Mouse (Mus musculus) MEL (cell line): Measurements from ENCODE around the gene Olfr411. TPM values are rescaled to one million over a fixed set of nuclear protein-coding genes. Genes with fewer than 3 reads are reported as not detected.

Experiments
- DNase-seq: peaks from one replicate; pipeline ENCODE4 v3.0.0; 2011; ENCODE audit warnings: low read depth, low spot score
- H3K27ac ChIP-seq: 2 replicates; pipeline ENCODE4 v1.5.1; 2012; ENCODE audit warnings: low read depth, mild to moderate bottlenecking, control low read depth, low read length, moderate library complexity; ENCODE audit not compliant: control insufficient read depth
- H3K27me3 ChIP-seq, 2 experiments: fragments of 150-350 bp in 1 of 2; sonication (generic) in 1 of 2; 2 replicates each; pipeline ENCODE4 v1.6.1; 2012; ENCODE audit warnings: low read length in 2 of 2, mild to moderate bottlenecking in 2 of 2, improper control_type of control experiment in 1 of 2, moderate library complexity in 1 of 2; ENCODE audit not compliant: insufficient read depth in 2 of 2, control insufficient read depth in 1 of 2
- H3K36me3 ChIP-seq, 2 experiments: 2 replicates each; pipeline ENCODE4 v1.6.1; 2012 to 2014; ENCODE audit warnings: low read length in 2 of 2, improper control_type of control experiment in 1 of 2, inconsistent platforms in 1 of 2, mild to moderate bottlenecking in 1 of 2; ENCODE audit not compliant: insufficient read depth in 2 of 2, control insufficient read depth in 1 of 2
- H3K4me1 ChIP-seq, 2 experiments: fragments of 150-350 bp in 1 of 2; sonication (generic) in 1 of 2; 2 replicates each; pipeline ENCODE4 v1.6.1; 2012; ENCODE audit warnings: low read length in 2 of 2, improper control_type of control experiment in 1 of 2, mild to moderate bottlenecking in 1 of 2; ENCODE audit not compliant: insufficient read depth in 2 of 2, control insufficient read depth in 1 of 2
- H3K4me3 ChIP-seq, 2 experiments: fragments of 150-350 bp in 1 of 2; sonication (generic) in 1 of 2; 2 replicates each; pipeline ENCODE4 v1.5.1; 2012; ENCODE audit warnings: low read depth in 2 of 2, low read length in 2 of 2, mild to moderate bottlenecking in 2 of 2, moderate library complexity in 2 of 2, control low read depth in 1 of 2, improper control_type of control experiment in 1 of 2; ENCODE audit not compliant: control insufficient read depth in 1 of 2, insufficient read depth in 1 of 2
- H3K79me2 ChIP-seq: 2 replicates; pipeline ENCODE4 v1.6.1; 2012; ENCODE audit warnings: mild to moderate bottlenecking, low read length, moderate library complexity; ENCODE audit not compliant: control insufficient read depth, poor library complexity, insufficient read depth
- H3K9ac ChIP-seq: 2 replicates; pipeline ENCODE4 v1.6.1; 2012; ENCODE audit warnings: low read depth, mild to moderate bottlenecking, control low read depth, low read length, moderate library complexity; ENCODE audit not compliant: control insufficient read depth, poor library complexity, severe bottlenecking
- H3K9me3 ChIP-seq: fragments of 150-350 bp; sonication (generic); replicated peaks from 2 replicates; pipeline ENCODE4 v1.6.1; 2012; ENCODE audit warnings: mild to moderate bottlenecking, low read length, improper control_type of control experiment, moderate library complexity; ENCODE audit not compliant: insufficient read depth
- BHLHE40 ChIP-seq: IDR thresholded peaks from 2 replicates; pipeline ENCODE4 v1.6.1; 2012; ENCODE audit warnings: low read depth, mild to moderate bottlenecking, inconsistent platforms, low read length, improper control_type of control experiment, borderline replicate concordance
- CHD1 ChIP-seq: IDR thresholded peaks from 2 replicates; pipeline ENCODE4 v1.6.1; 2012; ENCODE audit warnings: low read depth, mild to moderate bottlenecking, inconsistent platforms, low read length, improper control_type of control experiment
- CHD2 ChIP-seq: IDR thresholded peaks from 2 replicates; pipeline ENCODE4 v1.6.1; 2011; ENCODE audit warnings: low read length, improper control_type of control experiment
- E2F4 ChIP-seq: IDR thresholded peaks from 2 replicates; pipeline ENCODE4 v1.6.1; 2011; ENCODE audit warnings: low read depth, low read length, improper control_type of control experiment, borderline replicate concordance
- ELF1 ChIP-seq: IDR thresholded peaks from 2 replicates; pipeline ENCODE4 v1.6.1; 2014; ENCODE audit warnings: low read depth, mild to moderate bottlenecking, inconsistent platforms, low read length, improper control_type of control experiment, moderate library complexity
- EP300 ChIP-seq, 2 experiments: IDR thresholded peaks; 2 replicates each; pipeline ENCODE4 v1.6.1; 2011; ENCODE audit warnings: improper control_type of control experiment in 2 of 2, low read length in 2 of 2, low read depth in 1 of 2, mild to moderate bottlenecking in 1 of 2
- ETS1 ChIP-seq: IDR thresholded peaks from 2 replicates; pipeline ENCODE4 v1.6.1; 2012; ENCODE audit warnings: low read depth, mild to moderate bottlenecking, inconsistent platforms, low read length, improper control_type of control experiment, moderate library complexity
- GABPA ChIP-seq: IDR thresholded peaks from 2 replicates; pipeline ENCODE4 v1.6.1; 2012; ENCODE audit warnings: low read depth, mild to moderate bottlenecking, inconsistent platforms, low read length, improper control_type of control experiment, moderate library complexity
- GATA1 ChIP-seq: IDR thresholded peaks from 2 replicates; pipeline ENCODE4 v1.6.1; 2011; ENCODE audit warnings: low read depth, low read length, improper control_type of control experiment
- HCFC1 ChIP-seq: IDR thresholded peaks from 2 replicates; pipeline ENCODE4 v1.6.1; 2012; ENCODE audit warnings: low read depth, mild to moderate bottlenecking, inconsistent platforms, low read length, improper control_type of control experiment, moderate library complexity
- JUND ChIP-seq: IDR thresholded peaks from 2 replicates; pipeline ENCODE4 v1.6.1; 2011; ENCODE audit warnings: low read depth, mild to moderate bottlenecking, improper control_type of control experiment, low read length
- MAFK ChIP-seq: IDR thresholded peaks from 2 replicates; pipeline ENCODE4 v1.6.1; 2011; ENCODE audit warnings: low read depth, mild to moderate bottlenecking, low read length, improper control_type of control experiment, borderline replicate concordance
- MAX ChIP-seq: IDR thresholded peaks from 2 replicates; pipeline ENCODE4 v1.6.1; 2011; ENCODE audit warnings: low read length, improper control_type of control experiment
- MAZ ChIP-seq: IDR thresholded peaks from 2 replicates; pipeline ENCODE4 v1.6.1; 2012; ENCODE audit warnings: low read depth, mild to moderate bottlenecking, inconsistent platforms, low read length, improper control_type of control experiment
- MXI1 ChIP-seq: IDR thresholded peaks from 2 replicates; pipeline ENCODE4 v1.6.1; 2011; ENCODE audit warnings: mild to moderate bottlenecking, low read depth, low read length, improper control_type of control experiment
- MYB ChIP-seq: IDR thresholded peaks from 2 replicates; pipeline ENCODE4 v1.6.1; 2011; ENCODE audit warnings: mild to moderate bottlenecking, low read depth, low read length, improper control_type of control experiment
- MYC ChIP-seq: IDR thresholded peaks from 2 replicates; pipeline ENCODE4 v1.6.1; 2011; ENCODE audit warnings: low read depth, mild to moderate bottlenecking, low read length, improper control_type of control experiment, moderate library complexity
- NELFE ChIP-seq: IDR thresholded peaks from 2 replicates; pipeline ENCODE4 v1.6.1; 2011; ENCODE audit warnings: low read depth, low read length, improper control_type of control experiment
- NRF1 ChIP-seq: IDR thresholded peaks from 2 replicates; pipeline ENCODE4 v1.6.1; 2014; ENCODE audit warnings: low read depth, mild to moderate bottlenecking, inconsistent platforms, low read length, improper control_type of control experiment, moderate library complexity; ENCODE audit not compliant: poor library complexity, insufficient read depth, severe bottlenecking
- POLR2A ChIP-seq, 2 experiments: IDR thresholded peaks; 2 replicates each; pipeline ENCODE4 v1.6.1; 2011 to 2012; ENCODE audit warnings: low read length in 2 of 2, mild to moderate bottlenecking in 2 of 2, control low read depth in 1 of 2, improper control_type of control experiment in 1 of 2, low read depth in 1 of 2, moderate library complexity in 1 of 2; ENCODE audit not compliant: control insufficient read depth in 1 of 2, insufficient read depth in 1 of 2, poor library complexity in 1 of 2
- POLR2AphosphoS2 ChIP-seq: IDR thresholded peaks from 2 replicates; pipeline ENCODE4 v1.6.1; 2011; ENCODE audit warnings: low read length, improper control_type of control experiment
- POLR2AphosphoS5 ChIP-seq: IDR thresholded peaks from 2 replicates; pipeline ENCODE4 v1.6.1; 2012; ENCODE audit warnings: low read depth, borderline replicate concordance, mild to moderate bottlenecking, inconsistent platforms, low read length, moderate library complexity, mixed read lengths
- RAD21 ChIP-seq: IDR thresholded peaks from 2 replicates; pipeline ENCODE4 v1.6.1; 2011; ENCODE audit warnings: mild to moderate bottlenecking, low read depth, low read length, improper control_type of control experiment
- RCOR1 ChIP-seq: IDR thresholded peaks from 2 replicates; pipeline ENCODE4 v1.6.1; 2012; ENCODE audit warnings: low read depth, mild to moderate bottlenecking, inconsistent platforms, low read length, improper control_type of control experiment
- SMC3 ChIP-seq: IDR thresholded peaks from 2 replicates; pipeline ENCODE4 v1.6.1; 2011; ENCODE audit warnings: low read depth, low read length, improper control_type of control experiment
- TAL1 ChIP-seq: IDR thresholded peaks from 2 replicates; pipeline ENCODE4 v1.6.1; 2012; ENCODE audit warnings: mild to moderate bottlenecking, inconsistent platforms, low read length, moderate library complexity, mixed read lengths
- TCF12 ChIP-seq: IDR thresholded peaks from 2 replicates; pipeline ENCODE4 v1.6.1; 2014; ENCODE audit warnings: low read depth, mild to moderate bottlenecking, inconsistent platforms, low read length, improper control_type of control experiment, moderate library complexity
- UBTF ChIP-seq: IDR thresholded peaks from 2 replicates; pipeline ENCODE4 v1.6.1; 2012; ENCODE audit warnings: low read depth, mild to moderate bottlenecking, inconsistent platforms, low read length, improper control_type of control experiment, moderate library complexity, borderline replicate concordance; ENCODE audit not compliant: insufficient read depth
- USF1 ChIP-seq: IDR thresholded peaks from 2 replicates; pipeline ENCODE4 v1.6.1; 2014; ENCODE audit warnings: low read depth, mild to moderate bottlenecking, inconsistent platforms, low read length, improper control_type of control experiment, moderate library complexity
- ZKSCAN1 ChIP-seq: IDR thresholded peaks from 2 replicates; pipeline ENCODE4 v1.6.1; 2012; ENCODE audit warnings: low read depth, mild to moderate bottlenecking, inconsistent platforms, low read length, improper control_type of control experiment, moderate library complexity
- ZMIZ1 ChIP-seq: IDR thresholded peaks from 2 replicates; pipeline ENCODE4 v1.6.1; 2012; ENCODE audit warnings: low read depth, mild to moderate bottlenecking, inconsistent platforms, low read length, improper control_type of control experiment, moderate library complexity
- ZNF384 ChIP-seq: IDR thresholded peaks from 2 replicates; pipeline ENCODE4 v1.6.1; 2012; ENCODE audit warnings: low read depth, mild to moderate bottlenecking, inconsistent platforms, low read length, improper control_type of control experiment
- polyA plus RNA-seq, 2 experiments: library from polyadenylated mRNA; stranded (reverse) in 1 of 2; unstranded in 1 of 2; fragments of >175 nt in 1 of 2; fragments of >200 nt in 1 of 2; gene quantifications; 2 replicates each; pipeline versions ENCODE4 v1.2.1 to v1.2.4; 2012; ENCODE audit warnings: low replicate concordance in 2 of 2, low read depth in 1 of 2; ENCODE audit not compliant: insufficient read length in 2 of 2, insufficient read depth in 1 of 2, missing spikeins in 1 of 2
- total RNA-seq: library from RNA; depleted of rRNA; stranded (reverse); fragments of 300-350 nt; gene quantifications from 2 replicates; pipeline ENCODE4 v1.2.3, GENCODE M21; 2012

Olfr411 gene
- total and polyA plus RNA-seq, 3 experiments, result not detected

DNA sequence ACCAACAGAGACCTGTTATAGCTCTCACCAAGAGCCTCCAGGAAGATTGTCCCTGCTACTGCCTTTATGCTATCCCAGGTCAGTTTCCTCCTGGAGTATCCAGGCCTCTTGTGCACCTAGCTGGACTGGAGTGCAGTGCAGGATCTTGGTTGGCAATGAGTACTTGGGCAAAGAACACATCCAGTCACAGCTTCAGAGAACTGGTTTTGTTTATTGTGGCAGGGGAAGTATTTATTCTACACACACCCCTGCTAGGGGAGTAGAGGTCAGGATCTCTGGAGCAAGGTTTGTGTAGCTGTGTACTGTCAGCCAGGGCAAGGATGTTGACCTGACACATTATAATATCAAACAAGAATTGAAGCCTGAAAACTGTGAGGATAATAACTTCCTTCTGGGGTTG lies 23.7 kb downstream of the Olfr411 start:
- no peak for DNase-seq
- H3K9ac ChIP-seq, result no peak overlapping the region
- no peaks in the 10 kb centered on the region for H3K9me3 ChIP-seq
- no peak for TF ChIP-seq SMC3
- no peak for TF ChIP-seq MYC
- no peak for TF ChIP-seq RAD21
- TF ChIP-seq POLR2AphosphoS5, result no peak
- no peak for TF ChIP-seq NRF1
- no peak for TF ChIP-seq BHLHE40
- TF ChIP-seq MAFK, result no peak
- no peak for TF ChIP-seq USF1
- no peak for TF ChIP-seq MAZ
- TF ChIP-seq MYB, result no peak
- no peak for TF ChIP-seq ZMIZ1
- TF ChIP-seq ZNF384, result no peak
- no peak for TF ChIP-seq EP300 (IDR thresholded peaks at IDR 0.05; ENCODE audit: low read depth in 1 of 2, low read length in 2 of 2)
- no peak for TF ChIP-seq UBTF
- TF ChIP-seq CHD1, result no peak
- TF ChIP-seq HCFC1, result no peak
- no peak for TF ChIP-seq MAX
- TF ChIP-seq NELFE, result no peak
- TF ChIP-seq POLR2A (IDR thresholded peaks at IDR 0.05; ENCODE audit: control insufficient read depth in 1 of 2, insufficient read depth in 1 of 2, low read depth in 1 of 2, low read length in 2 of 2, poor library complexity in 1 of 2), result no peak
- TF ChIP-seq TCF12, result no peak
- no peak overlapping the region for H3K27ac ChIP-seq
- H3K4me1 ChIP-seq, result peaks cover 9 to 21% of the 10 kb centered on the region in 2 experiments
- H3K27me3 ChIP-seq, result peaks cover 0 to 2% of the 10 kb centered on the region in 2 experiments; a peak in 2 of 4 replicates
- peaks cover 0 to 23% of the 10 kb centered on the region in 2 experiments; a peak in 2 of 4 replicates for H3K36me3 ChIP-seq
- no peak overlapping the region for H3K4me3 ChIP-seq
- no peaks in the 10 kb centered on the region for H3K79me2 ChIP-seq

DNA sequence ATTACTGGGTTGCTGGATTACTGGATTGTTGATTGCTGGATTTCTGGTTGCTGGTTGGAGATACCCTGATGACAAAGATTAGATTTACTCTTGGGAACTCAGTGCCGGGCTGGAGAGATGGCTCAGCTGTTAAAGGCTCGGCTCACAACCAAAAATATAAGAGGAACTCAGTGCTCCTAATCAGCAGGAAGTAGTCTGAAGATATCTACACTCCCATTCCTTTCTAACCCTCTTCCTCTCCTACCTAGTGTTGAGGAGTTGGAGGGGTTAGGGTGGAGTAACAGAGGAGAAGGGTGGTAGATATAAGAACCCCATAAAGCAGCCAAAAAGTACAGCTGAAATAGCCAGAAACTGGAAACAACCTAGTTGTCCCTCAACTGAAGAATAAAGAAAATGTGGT lies 26.4 kb downstream of the Olfr411 start:
- H3K9me3 ChIP-seq, result no peaks in the 10 kb centered on the region
- no peak overlapping the region for H3K9ac ChIP-seq
- no peaks in the 10 kb centered on the region for H3K27me3 ChIP-seq
- peaks cover 9 to 21% of the 10 kb centered on the region in 2 experiments for H3K4me1 ChIP-seq
- H3K4me3 ChIP-seq, result no peak overlapping the region
- H3K36me3 ChIP-seq, result peaks cover 0 to 23% of the 10 kb centered on the region in 2 experiments; a peak in 2 of 4 replicates
- peak; percentile 82 for DNase-seq
- H3K79me2 ChIP-seq, result no peaks in the 10 kb centered on the region
- no peak overlapping the region for H3K27ac ChIP-seq
- TF ChIP-seq GABPA (no peak), CHD2 (no peak; the same call in 1 of the 2 replicates), BHLHE40 (peak; percentile 32; the same call in 1 of the 2 replicates), SMC3 (no peak), RCOR1 (peak; percentile 91), E2F4 (no peak), CHD1 (no peak), NRF1 (no peak), MXI1 (no peak), TCF12 (peak; percentile 90), ELF1 (peak; percentile 35; the same call in 1 of the 2 replicates), ZNF384 (no peak), MAFK (no peak), USF1 (no peak), ETS1 (peak; percentile 96), ZKSCAN1 (no peak), EP300 (IDR thresholded peaks at IDR 0.05; ENCODE audit: low read depth in 1 of 2, low read length in 2 of 2) (peak; percentile 93 to 98), MAZ (peak; percentile 55), UBTF (0 out of 2 replicates have a peak, but pooled peaks have one; percentile 27), POLR2AphosphoS2 (no peak), GATA1 (peak; percentile 96), TAL1 (no peak), JUND (no peak)
